Mouse (Mus musculus): Measurements from ENCODE around the gene Ms4a6d.

Gene Ms4a6d

GRCm38 (mm10) chr19:11604603-11605002 is at the start of gene Ms4a6d:
Gene Ms4a6d, minus strand, starts transcription at chr19:11604849.
- no peak for DNase-seq (ENCODE audit: low read depth, low spot score)

GRCm38 (mm10) chr19:11649564-11649963 is 44.9 kb upstream of the Ms4a6d start:
- no peak for DNase-seq (ENCODE audit: low read depth, low spot score)

- no peak for DNase-seq (ENCODE audit: low read depth, low spot score)
Observed at GRCm38 (mm10) chr19:11646166-11646565, 41.5 kb upstream of the Ms4a6d start.

GRCm38 (mm10) chr19:11640732-11641131 is 36.1 kb upstream of the Ms4a6d start, which contains the start of gene Ms4a3:
Gene Ms4a3, minus strand, starts transcription at chr19:11640851.
- no peak for DNase-seq (ENCODE audit: low read depth, low spot score)

GRCm38 (mm10) chr19:11639038-11639437 is 34.4 kb upstream of the Ms4a6d start:
- no peak for DNase-seq (ENCODE audit: low read depth, low spot score)

- DNase-seq (ENCODE audit: low read depth, low spot score), result no peak
Observed at GRCm38 (mm10) chr19:11635572-11635971, 30.9 kb upstream of the Ms4a6d start.

- DNase-seq (ENCODE audit: low read depth, low spot score), result no peak
Observed at GRCm38 (mm10) chr19:11634330-11634729, 29.7 kb upstream of the Ms4a6d start.

- DNase-seq (ENCODE audit: low read depth, low spot score), result no peak
Observed at GRCm38 (mm10) chr19:11633732-11634131, 29.1 kb upstream of the Ms4a6d start.

- DNase-seq (ENCODE audit: low read depth, low spot score), result no peak
Observed at GRCm38 (mm10) chr19:11625231-11625630, 20.6 kb upstream of the Ms4a6d start.

GRCm38 (mm10) chr19:11624800-11625199 is 20.2 kb upstream of the Ms4a6d start:
- DNase-seq (ENCODE audit: low read depth, low spot score), result no peak

- DNase-seq (ENCODE audit: low read depth, low spot score), result no peak
Observed at GRCm38 (mm10) chr19:11623551-11623950, 18.9 kb upstream of the Ms4a6d start, which contains the start of gene Ms4a2. Gene Ms4a2, minus strand, starts transcription at chr19:11623719.

GRCm38 (mm10) chr19:11617983-11618382 is 13.3 kb upstream of the Ms4a6d start:
- no peak for DNase-seq (ENCODE audit: low read depth, low spot score)

GRCm38 (mm10) chr19:11614805-11615204 is 10.2 kb upstream of the Ms4a6d start:
- no peak for DNase-seq (ENCODE audit: low read depth, low spot score)

GRCm38 (mm10) chr19:11613776-11614443 is 9.3 kb upstream of the Ms4a6d start:
- DNase-seq (ENCODE audit: low read depth, low spot score), result no peak

- no peak for DNase-seq (ENCODE audit: low read depth, low spot score)
Observed at GRCm38 (mm10) chr19:11613084-11613483, 8.4 kb upstream of the Ms4a6d start.

GRCm38 (mm10) chr19:11612293-11612692 is 7.6 kb upstream of the Ms4a6d start:
- peak; percentile 40 for DNase-seq (ENCODE audit: low read depth, low spot score)

- peak; percentile 65 for DNase-seq (ENCODE audit: low read depth, low spot score)
Observed at GRCm38 (mm10) chr19:11611541-11611945, 6.9 kb upstream of the Ms4a6d start.

GRCm38 (mm10) chr19:11608172-11608571 is 3.5 kb upstream of the Ms4a6d start:
- DNase-seq (ENCODE audit: low read depth, low spot score), result peak; percentile 57

GRCm38 (mm10) chr19:11602026-11602425 is 2.6 kb downstream of the Ms4a6d start:
- DNase-seq (ENCODE audit: low read depth, low spot score), result peak; percentile 86

GRCm38 (mm10) chr19:11601349-11601748 is 3.3 kb downstream of the Ms4a6d start:
- peak; percentile 54 for DNase-seq (ENCODE audit: low read depth, low spot score)

- peak; percentile 52 for DNase-seq (ENCODE audit: low read depth, low spot score)
Observed at GRCm38 (mm10) chr19:11589891-11590449, 14.7 kb downstream of the Ms4a6d start.

GRCm38 (mm10) chr19:11589205-11589604 is 15.4 kb downstream of the Ms4a6d start:
- peak; percentile 75 for DNase-seq (ENCODE audit: low read depth, low spot score)

GRCm38 (mm10) chr19:11574965-11575364 is 29.7 kb downstream of the Ms4a6d start:
- DNase-seq (ENCODE audit: low read depth, low spot score), result no peak
